Mouse (Mus musculus) right cerebral cortex, postnatal 14 days (tissue): ENCODE data around the gene Map4k3.
"Not testable (repeated sequence)": the region's sequence is repeated elsewhere in the genome, so short reads cannot be mapped to it uniquely, and the experiment has no call there.

Experiments used
- DNase-seq: peaks from one replicate; pipeline ENCODE4 v3.0.0; 2022

Map4k3 gene

GRCm38 (mm10) chr17:80624979-80625378 lies 103.3 kb downstream of the Map4k3 start:
- no peak for DNase-seq

GRCm38 (mm10) chr17:80621691-80622090 lies 106.6 kb downstream of the Map4k3 start:
- no peak for DNase-seq

GRCm38 (mm10) chr17:80620786-80621423 lies 107.4 kb downstream of the Map4k3 start:
- DNase-seq: peak; percentile 69

GRCm38 (mm10) chr17:80619556-80619955 lies 108.7 kb downstream of the Map4k3 start:
- no peak for DNase-seq

- no peak for DNase-seq
Observed at GRCm38 (mm10) chr17:80618890-80619289, 109.4 kb downstream of the Map4k3 start.

- no peak for DNase-seq
Observed at GRCm38 (mm10) chr17:80603806-80604205, 124.5 kb downstream of the Map4k3 start.

- no peak for DNase-seq
Observed at GRCm38 (mm10) chr17:80603079-80603625, 125.1 kb downstream of the Map4k3 start.

- peak; percentile 74 for DNase-seq
Observed at GRCm38 (mm10) chr17:80601371-80601770, 126.9 kb downstream of the Map4k3 start.

- no peak for DNase-seq
Observed at GRCm38 (mm10) chr17:80583051-80583450, 145.2 kb downstream of the Map4k3 start.

GRCm38 (mm10) chr17:80579901-80580300 lies 148.4 kb downstream of the Map4k3 start:
- no peak for DNase-seq

GRCm38 (mm10) chr17:80579089-80579488 lies 149.2 kb downstream of the Map4k3 start:
- no peak for DNase-seq

GRCm38 (mm10) chr17:80578041-80578440 lies 150.2 kb downstream of the Map4k3 start:
- DNase-seq: no peak

GRCm38 (mm10) chr17:80577639-80578038 lies 150.6 kb downstream of the Map4k3 start, which contains the start of gene Cdkl4:
Gene Cdkl4 (minus strand): TSS chr17:80577813.
- no peak for DNase-seq

- peak; percentile 80 for DNase-seq
Observed at GRCm38 (mm10) chr17:80577214-80577613, 151.1 kb downstream of the Map4k3 start.

GRCm38 (mm10) chr17:80575008-80575407 lies 153.3 kb downstream of the Map4k3 start:
- no peak for DNase-seq

- DNase-seq: no peak
Observed at GRCm38 (mm10) chr17:80574471-80574965, 153.8 kb downstream of the Map4k3 start.

GRCm38 (mm10) chr17:80572187-80572935 lies 155.9 kb downstream of the Map4k3 start:
- no peak for DNase-seq

- no peak for DNase-seq
Observed at GRCm38 (mm10) chr17:80571460-80571859, 156.8 kb downstream of the Map4k3 start.

GRCm38 (mm10) chr17:80569718-80570117 lies 158.6 kb downstream of the Map4k3 start:
- not testable (repeated sequence) for DNase-seq

GRCm38 (mm10) chr17:80568842-80569601 lies 159.3 kb downstream of the Map4k3 start:
- DNase-seq: no peak

GRCm38 (mm10) chr17:80568441-80568840 lies 159.8 kb downstream of the Map4k3 start:
- DNase-seq: no peak

- no peak for DNase-seq
Observed at GRCm38 (mm10) chr17:80564611-80564924, 163.7 kb downstream of the Map4k3 start.
